Mouse (Mus musculus) bone marrow, adult 2 months (tissue): ENCODE results near the gene Pgam1. TPM values are rescaled to one million over a fixed set of nuclear protein-coding genes. Genes with fewer than 3 reads are reported as not detected.
"Not testable (repeated sequence)": the region's sequence is repeated elsewhere in the genome, so short reads cannot be mapped to it uniquely, and the experiment has no call there.

Source experiments
- H3K27ac ChIP-seq: fragments of 200-500 bp; 2 replicates; pipeline ENCODE4 v1.5.1; 2012; ENCODE audit warnings: low read depth, mild to moderate bottlenecking, control low read depth, inconsistent platforms, low read length; ENCODE audit not compliant: control insufficient read depth, poor library complexity, insufficient read depth
- H3K4me1 ChIP-seq: fragments of 200-500 bp; 2 replicates; pipeline ENCODE4 v1.6.1; 2011; ENCODE audit warnings: low read length; ENCODE audit not compliant: control insufficient read depth, insufficient read depth
- H3K4me3 ChIP-seq: fragments of 200-500 bp; replicated peaks from 2 replicates; pipeline ENCODE3; 2011; ENCODE audit warnings: mild to moderate bottlenecking, low read depth, low read length, control low read depth; ENCODE audit not compliant: control insufficient read depth
- CTCF ChIP-seq: fragments of 200-500 bp; IDR thresholded peaks from 2 replicates; pipeline ENCODE4 v1.5.1; 2011; ENCODE audit warnings: low read length, control low read depth; ENCODE audit not compliant: control insufficient read depth, insufficient read depth
- POLR2A ChIP-seq: fragments of 200-500 bp; IDR thresholded peaks from 2 replicates; pipeline ENCODE4 v1.6.1; 2011; ENCODE audit warnings: low read depth, mild to moderate bottlenecking, control low read depth, low read length, borderline replicate concordance; ENCODE audit not compliant: control insufficient read depth
- WGBS: fragments of 180-500 bp; shearing (Covaris S2); methylation state at CpG from one replicate; pipeline ENCODE4 v1.1.7; 2018; 5-methylcytosine and 5-hydroxymethylcytosine counted together
- polyA plus RNA-seq: library from polyadenylated mRNA; stranded (reverse); fragments of >200 nt; gene quantifications from 2 replicates; pipeline ENCODE4 v1.2.4, GENCODE M21; 2011; ENCODE audit warnings: low replicate concordance; ENCODE audit not compliant: missing spikeins, insufficient read depth, insufficient read length

Pgam1 gene
- polyA plus RNA-seq, 1 experiment, result 160 TPM

DNA sequence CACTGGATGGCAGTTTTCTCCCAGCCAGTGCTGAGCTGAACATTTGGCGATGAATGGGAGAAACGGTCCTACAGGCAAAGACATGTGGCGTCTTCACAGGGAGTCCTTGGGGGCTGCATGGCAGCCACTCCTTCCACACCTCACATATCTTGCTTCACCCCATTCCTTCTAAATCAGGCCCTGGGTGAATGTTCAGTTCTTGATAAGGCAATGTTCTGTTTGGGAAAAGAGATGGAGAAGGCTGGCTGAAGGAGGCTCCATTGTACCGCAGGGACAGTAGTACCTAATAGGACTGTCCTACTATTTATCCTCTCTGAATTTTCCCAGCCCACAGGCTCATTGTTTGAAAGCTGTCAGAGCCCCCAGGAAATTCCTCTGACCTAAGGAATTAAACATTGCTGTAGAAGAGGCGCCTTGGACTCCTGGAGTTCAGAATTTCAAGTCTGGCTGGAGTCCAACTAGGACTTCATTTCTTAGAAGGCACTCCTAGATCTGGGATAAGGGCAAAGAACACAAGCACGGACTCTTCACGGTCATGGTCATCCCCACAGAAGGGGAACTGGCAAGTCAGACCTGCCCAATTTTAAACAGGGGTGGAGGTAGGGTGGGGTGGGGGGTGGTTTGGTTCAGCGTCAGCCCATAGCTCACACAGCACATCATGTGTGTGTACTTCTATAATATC is 4.5 kb upstream of the Pgam1 start:
- Histone ChIP-seq H3K4me3 (no peak overlapping the region), H3K4me1 (peaks cover 5% of the 10 kb centered on the region), H3K27ac (peak overlapping the region; percentile 78)
- 51% methylated on average over 8 of the region's 8 CpGs for WGBS
- TF ChIP-seq POLR2A (no peak), CTCF (no peak)

DNA sequence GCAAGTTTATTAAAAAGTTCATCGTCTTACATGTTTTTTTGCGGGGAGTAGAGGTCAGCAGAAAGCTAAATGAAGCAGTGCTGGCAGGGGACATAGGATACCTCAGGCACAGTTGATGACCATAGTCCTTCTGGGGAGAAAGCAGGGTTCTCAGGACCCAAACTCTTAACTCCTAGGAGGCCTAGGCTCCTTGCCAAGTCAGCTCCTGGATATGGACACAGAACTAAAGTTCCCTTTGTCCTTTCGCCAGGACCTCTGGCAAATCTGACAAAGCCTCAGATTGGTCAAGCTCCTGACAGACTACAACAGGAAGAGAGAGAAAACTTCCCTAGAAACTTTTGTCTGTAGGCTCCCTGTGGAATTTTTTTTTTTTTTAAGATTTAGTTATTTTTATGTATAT is 3.0 kb upstream of the Pgam1 start:
- WGBS, result 78% methylated on average over 3 of the region's 3 CpGs
- TF ChIP-seq CTCF, result no peak
- TF ChIP-seq POLR2A, result no peak
- Histone ChIP-seq H3K27ac (no peak overlapping the region), H3K4me1 (peaks cover 3% of the 10 kb centered on the region), H3K4me3 (no peak overlapping the region)

DNA sequence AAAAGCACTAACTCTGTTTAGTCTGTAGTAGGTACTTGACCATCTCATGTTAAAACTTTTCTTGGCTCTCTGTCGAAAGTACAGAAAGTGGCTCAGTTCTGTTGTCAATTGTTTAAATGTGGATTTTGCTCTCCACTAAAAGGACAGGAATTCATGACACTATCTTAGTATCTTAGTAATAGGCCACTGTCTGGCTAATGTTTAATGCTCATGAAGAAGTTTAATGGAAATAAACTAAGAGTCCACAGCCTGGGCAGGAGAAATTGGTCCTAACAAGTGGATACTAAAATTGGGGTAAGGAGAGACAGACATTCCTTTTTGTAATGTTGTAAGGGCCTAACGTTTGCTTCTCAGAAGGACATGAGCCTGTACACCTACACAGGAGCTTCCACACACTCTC is 1.3 kb upstream of the Pgam1 start:
- Histone ChIP-seq H3K4me1 (peaks cover 5% of the 10 kb centered on the region), H3K4me3 (no peak overlapping the region), H3K27ac (no peak overlapping the region)
- 90% methylated on average over 2 of the region's 2 CpGs for WGBS
- TF ChIP-seq CTCF (no peak), POLR2A (no peak)

DNA sequence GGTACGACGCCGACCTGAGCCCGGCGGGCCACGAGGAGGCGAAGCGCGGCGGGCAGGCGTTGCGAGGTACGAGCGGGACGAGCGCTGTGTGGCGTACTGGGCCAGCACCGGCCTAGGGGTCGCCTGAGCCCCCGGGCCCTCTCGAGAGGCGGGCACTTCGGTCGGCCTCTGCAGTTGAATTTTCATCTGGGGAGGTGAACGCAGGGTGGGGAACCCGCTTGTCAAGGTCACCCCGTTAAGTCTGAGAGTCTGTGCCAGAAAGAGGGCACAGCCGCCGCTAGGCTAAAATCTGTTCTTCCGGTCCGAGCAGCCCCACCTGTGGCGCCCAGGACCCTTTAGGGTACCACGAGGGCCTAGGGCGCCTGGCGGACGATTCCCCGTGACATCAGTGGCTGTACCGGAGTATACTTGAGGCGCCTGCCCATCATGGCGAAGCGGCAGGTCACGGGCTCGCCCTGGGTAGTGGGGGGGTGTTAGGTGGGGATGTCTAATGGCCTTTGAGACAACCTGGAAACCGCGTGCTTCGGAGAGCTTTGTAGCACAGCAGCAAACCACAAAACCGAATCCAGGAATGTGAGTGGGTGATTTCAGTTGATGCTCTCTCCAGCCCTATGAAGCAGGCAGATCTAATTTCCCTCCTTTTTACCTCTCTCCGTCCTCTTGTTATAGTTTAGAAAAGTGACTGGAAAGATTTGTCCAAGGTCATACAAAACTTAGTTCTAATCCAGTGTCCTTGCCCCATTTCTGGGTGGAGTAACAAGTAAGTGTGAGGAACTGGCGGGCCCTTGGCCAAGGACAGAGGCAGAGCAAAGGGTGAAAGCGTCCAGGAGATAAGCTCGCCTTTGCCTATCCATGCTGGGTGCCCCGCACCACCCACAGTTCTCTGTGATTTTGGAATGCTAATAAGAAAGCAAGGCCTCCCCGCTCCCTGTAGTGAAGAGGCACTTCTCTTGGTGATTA is 678 bp downstream of the Pgam1 start:
- Histone ChIP-seq H3K4me1 (peaks cover 3% of the 10 kb centered on the region), H3K27ac (peak overlapping the region; percentile 92), H3K4me3 (peak overlapping the region; percentile 73)
- 0 out of 2 replicates have a peak, but pooled peaks have one; percentile 18 for TF ChIP-seq POLR2A
- TF ChIP-seq CTCF, result no peak
- WGBS, result 1% methylated on average over 53 of the region's 53 CpGs

DNA sequence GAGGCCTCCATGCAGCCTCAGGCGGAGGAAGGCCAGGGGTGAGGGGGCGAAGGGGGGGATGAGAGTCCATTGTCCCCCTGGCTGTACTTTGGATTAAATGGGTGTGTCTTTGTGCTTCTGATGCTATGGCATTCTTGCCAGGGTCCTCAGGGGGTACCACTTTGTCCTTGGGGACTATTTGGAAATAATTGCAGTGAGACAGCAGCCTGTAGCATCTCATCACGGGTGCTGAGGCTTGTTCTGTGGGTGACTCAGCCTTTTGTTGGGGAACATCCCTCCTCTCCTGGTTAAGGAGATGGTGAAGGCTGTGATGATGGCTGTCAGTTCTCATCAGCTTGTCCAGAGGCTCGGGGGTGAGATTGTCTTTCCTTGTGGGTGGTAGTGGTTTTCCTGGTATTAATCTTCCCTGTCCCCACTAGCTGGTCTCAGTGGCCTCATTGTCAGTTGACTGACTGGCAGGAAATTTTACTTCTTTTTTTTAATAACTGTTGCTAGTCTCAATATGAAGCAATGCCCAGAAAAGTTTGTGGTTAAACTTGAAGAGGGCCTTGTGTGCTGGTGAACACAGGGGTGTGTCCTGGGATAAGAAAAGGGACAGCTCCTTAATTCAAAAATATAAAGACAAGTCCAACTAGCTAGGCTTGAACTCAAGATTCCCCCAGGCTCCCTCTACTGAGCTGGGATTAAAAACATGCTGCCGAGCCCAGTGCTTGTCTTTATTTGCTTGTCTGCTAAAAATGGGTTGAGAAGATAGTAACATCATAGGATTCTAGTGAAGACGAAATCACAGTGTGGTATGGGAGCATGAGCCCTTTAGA is 2.3 kb downstream of the Pgam1 start:
- WGBS, result 23% methylated on average over 6 of the region's 6 CpGs
- H3K27ac ChIP-seq, result peak overlapping the region; percentile 92
- no peak for TF ChIP-seq CTCF
- no peak for TF ChIP-seq POLR2A
- peak overlapping the region; percentile 54 for H3K4me3 ChIP-seq
- peaks cover 3% of the 10 kb centered on the region for H3K4me1 ChIP-seq

DNA sequence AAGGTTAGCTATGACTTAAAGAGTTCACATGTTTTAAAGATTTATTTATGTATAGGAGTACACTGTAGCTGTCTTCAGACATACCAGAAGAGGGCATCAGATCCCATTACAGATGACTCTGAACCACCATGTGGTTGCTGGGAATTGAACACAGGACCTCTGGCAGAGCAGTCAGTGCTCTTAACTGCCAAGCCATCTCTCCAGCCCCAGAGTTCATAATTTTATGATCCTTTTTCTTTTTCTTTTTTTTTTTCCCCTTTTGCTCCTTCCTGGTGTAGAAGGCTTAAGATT is 2.8 kb downstream of the Pgam1 start:
- H3K4me1 ChIP-seq, H3K4me3 ChIP-seq: not testable (repeated sequence)
- H3K27ac ChIP-seq, result peak overlapping the region; percentile 49; the same call in 1 of the 2 replicates

DNA sequence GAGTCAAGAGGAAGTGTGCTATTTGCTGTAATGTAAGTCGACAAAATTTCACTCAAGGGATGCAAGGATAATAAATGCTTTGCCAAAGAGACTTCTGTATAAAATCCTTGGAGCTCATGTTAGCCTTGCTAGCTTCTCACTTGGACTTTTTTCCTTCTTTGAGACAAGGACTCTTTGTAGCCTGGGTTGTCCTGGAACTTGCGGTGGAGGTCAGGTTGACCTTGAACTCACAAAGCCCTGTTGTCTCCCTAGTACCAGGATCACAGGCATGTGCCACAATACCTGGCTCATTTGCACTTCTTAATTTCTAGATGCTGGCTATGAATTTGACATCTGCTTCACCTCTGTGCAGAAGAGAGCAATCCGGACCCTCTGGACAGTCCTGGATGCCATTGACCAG is 3.6 kb downstream of the Pgam1 start:
- TF ChIP-seq CTCF (no peak), POLR2A (no peak)
- 67% methylated on average over 3 of the region's 3 CpGs for WGBS
- Histone ChIP-seq H3K4me3 (no peak overlapping the region), H3K27ac (no peak overlapping the region), H3K4me1 (peaks cover 3% of the 10 kb centered on the region)

DNA sequence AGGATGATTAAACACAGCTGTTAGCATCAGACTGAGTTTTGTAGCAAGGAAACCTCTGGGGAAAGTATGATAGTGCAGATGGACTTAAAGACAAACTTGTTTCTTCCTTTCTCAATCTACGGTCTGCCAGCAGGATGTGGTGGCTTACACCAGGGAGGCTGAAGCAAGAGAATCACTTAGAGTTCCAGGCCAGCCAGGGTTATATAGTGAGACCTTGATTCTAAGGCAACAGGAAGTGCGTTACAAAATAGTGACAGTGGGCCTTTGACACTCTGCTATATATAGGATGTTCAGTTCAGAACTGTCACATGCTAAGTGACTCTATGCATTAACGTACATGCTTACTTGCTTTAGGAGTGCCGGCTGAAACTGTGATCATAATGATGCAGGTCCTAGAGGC is 5.1 kb downstream of the Pgam1 start:
- 37% methylated on average over 4 of the region's 4 CpGs for WGBS
- peaks cover 3% of the 10 kb centered on the region for H3K4me1 ChIP-seq
- H3K4me3 ChIP-seq, result no peak overlapping the region
- peak overlapping the region; percentile 62 for H3K27ac ChIP-seq
- TF ChIP-seq CTCF (no peak), POLR2A (no peak)
